Mouse (Mus musculus) forebrain, embryonic 14.5 days (tissue): ENCODE measurements around the gene Gm20422. TPM values are rescaled to one million over a fixed set of nuclear protein-coding genes. Genes with fewer than 3 reads are reported as not detected.

ENCODE experiments used
- ATAC-seq: fragments of 200-750 bp; cut with Nextera tagmentation; 2 replicates; pipeline ENCODE4 v1.8.0; 2017; ENCODE audit warnings: mild to moderate bottlenecking, moderate library complexity
- DNase-seq: peaks from one replicate; pipeline ENCODE4 v3.0.0-alpha.2; 2015; ENCODE audit warnings: low spot score
- H3K27ac ChIP-seq: fragments of 300-500 bp; sonication (generic); 2 replicates; pipeline ENCODE4 v1.5.1; 2014; ENCODE audit warnings: low read depth, mild to moderate bottlenecking, control low read depth, low read length, moderate library complexity
- H3K27me3 ChIP-seq: fragments of 300-500 bp; sonication (generic); replicated peaks from 2 replicates; pipeline ENCODE4 v1.6.1; 2014; ENCODE audit warnings: low read length, control low read depth, mixed read lengths; ENCODE audit not compliant: control insufficient read depth, insufficient read depth
- H3K36me3 ChIP-seq: fragments of 300-500 bp; sonication (generic); 2 replicates; pipeline ENCODE4 v1.6.1; 2014; ENCODE audit warnings: low read length, control low read depth; ENCODE audit not compliant: control insufficient read depth, insufficient read depth
- H3K4me1 ChIP-seq: fragments of 300-500 bp; sonication (generic); 2 replicates; pipeline ENCODE4 v1.6.1; 2014; ENCODE audit warnings: antibody characterized with exemption, low read length, control low read depth; ENCODE audit not compliant: control insufficient read depth, insufficient read depth
- H3K4me2 ChIP-seq: fragments of 300-500 bp; sonication (generic); 2 replicates; pipeline ENCODE4 v1.6.1; 2014; ENCODE audit warnings: mild to moderate bottlenecking, control low read depth, low read length
- H3K4me3 ChIP-seq: fragments of 300-500 bp; sonication (generic); 2 replicates; pipeline ENCODE4 v1.5.1; 2014; ENCODE audit warnings: low read depth, low read length, control low read depth
- H3K9ac ChIP-seq: fragments of 300-500 bp; sonication (generic); 2 replicates; pipeline ENCODE4 v1.6.1; 2014; ENCODE audit warnings: mild to moderate bottlenecking, low read length, control low read depth, moderate library complexity
- H3K9me3 ChIP-seq: fragments of 300-500 bp; sonication (generic); replicated peaks from 2 replicates; pipeline ENCODE4 v1.6.1; 2016; ENCODE audit warnings: low read length, control low read depth, mixed read lengths; ENCODE audit not compliant: control insufficient read depth
- WGBS: fragments of 180-500 bp; shearing (Covaris S2); extraction: QIAGEN DNeasy Blood & Tissue Kit; methylation state at CpG from one replicate; pipeline ENCODE4 v1.1.7; 2014; 5-methylcytosine and 5-hydroxymethylcytosine counted together
- polyA plus RNA-seq: library from polyadenylated mRNA; unstranded; fragments of >200 nt; fragmentation: Nextera tagmentation; extraction: Ambion mirVana; gene quantifications from 2 replicates; pipeline ENCODE4 v1.2.1, GENCODE M21; 2014

Gm20422 gene
- polyA plus RNA-seq, 1 experiment from 2014 or later, result 1.4 TPM

DNA sequence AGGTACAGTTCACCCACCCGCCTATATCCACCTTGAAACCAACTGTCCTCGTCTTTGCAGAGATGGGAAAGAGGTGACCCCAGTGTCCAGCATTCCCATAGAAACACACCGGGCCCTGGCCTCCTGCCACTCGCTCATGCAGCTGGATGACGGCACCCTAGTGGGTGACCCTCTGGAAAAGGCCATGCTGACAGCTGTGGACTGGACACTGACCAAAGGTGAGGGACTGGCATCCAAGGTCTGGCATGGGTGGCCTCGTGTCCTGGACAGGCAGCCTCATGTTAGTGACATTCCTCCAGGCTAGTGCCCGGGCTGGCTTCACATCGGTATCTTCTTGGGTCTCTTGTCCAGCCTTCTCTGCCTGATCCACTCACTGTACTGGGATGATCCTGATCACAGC is 24.6 kb upstream of the Gm20422 start:
- Histone ChIP-seq H3K27me3 (no peaks in the 10 kb centered on the region), H3K4me3 (no peak overlapping the region), H3K27ac (no peak overlapping the region), H3K9me3 (no peaks in the 10 kb centered on the region), H3K4me2 (no peak overlapping the region), H3K9ac (no peak overlapping the region), H3K36me3 (peaks cover 100% of the 10 kb centered on the region), H3K4me1 (no peaks in the 10 kb centered on the region)
- 93% methylated on average over 8 of the region's 8 CpGs for WGBS
- ATAC-seq (no peak), DNase-seq (no peak)

DNA sequence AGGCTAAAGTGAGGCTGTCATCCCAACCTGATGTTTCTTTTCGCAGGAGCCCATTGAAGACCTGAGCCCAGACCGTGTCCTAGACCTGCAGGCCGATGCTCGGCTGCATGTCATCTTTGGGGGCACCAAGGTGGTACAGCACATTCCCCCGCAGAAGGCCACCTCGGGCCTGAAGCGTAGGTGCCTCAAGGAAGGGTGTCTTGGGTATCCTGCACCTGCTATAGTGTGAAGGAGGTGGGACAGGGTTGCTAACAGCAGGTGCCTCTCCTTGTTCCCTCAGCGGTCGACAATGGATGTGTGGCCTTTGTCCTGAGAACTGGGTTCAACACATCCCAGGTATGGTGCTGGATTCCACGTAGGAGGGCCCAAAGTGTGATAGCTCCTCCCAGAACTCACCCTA is 23.0 kb upstream of the Gm20422 start:
- WGBS, result 95% methylated on average over 10 of the region's 10 CpGs
- no peak overlapping the region for H3K4me2 ChIP-seq
- no peaks in the 10 kb centered on the region for H3K4me1 ChIP-seq
- H3K9me3 ChIP-seq, result no peaks in the 10 kb centered on the region
- H3K4me3 ChIP-seq, result no peak overlapping the region
- peaks cover 97% of the 10 kb centered on the region for H3K36me3 ChIP-seq
- no peak overlapping the region for H3K27ac ChIP-seq
- DNase-seq (no peak), ATAC-seq (no peak)
- no peak overlapping the region for H3K9ac ChIP-seq
- H3K27me3 ChIP-seq, result no peaks in the 10 kb centered on the region

DNA sequence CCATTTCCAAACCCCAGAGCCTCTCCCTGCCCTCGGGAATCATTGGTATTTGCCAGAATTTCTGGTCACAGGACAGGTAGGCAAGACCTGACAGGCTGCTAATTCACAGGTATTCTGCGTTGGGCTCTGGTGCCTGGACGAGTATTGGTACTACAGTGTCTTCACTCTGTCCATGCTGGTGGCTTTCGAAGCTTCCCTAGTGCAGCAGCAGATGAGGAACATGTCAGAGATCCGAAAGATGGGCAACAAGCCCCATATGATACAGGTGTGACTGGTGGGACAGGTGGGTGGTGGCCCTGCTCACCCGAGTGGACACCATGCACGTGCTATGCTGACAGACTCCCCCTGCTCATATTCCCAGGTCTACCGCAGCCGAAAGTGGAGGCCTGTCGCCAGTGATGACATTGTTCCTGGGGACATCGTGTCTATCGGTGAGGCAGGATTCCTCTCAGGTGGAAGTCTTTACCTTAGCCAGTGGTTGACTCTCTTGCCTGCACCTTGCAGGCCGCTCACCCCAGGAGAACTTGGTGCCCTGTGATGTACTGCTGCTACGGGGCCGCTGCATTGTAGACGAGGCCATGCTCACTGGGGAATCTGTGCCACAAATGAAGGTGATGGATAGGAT is 22.1 kb upstream of the Gm20422 start:
- no peak for DNase-seq
- Histone ChIP-seq H3K9me3 (no peaks in the 10 kb centered on the region), H3K27ac (no peak overlapping the region), H3K4me1 (peaks cover 8% of the 10 kb centered on the region; the same call in 1 of the 2 replicates), H3K27me3 (no peaks in the 10 kb centered on the region), H3K4me2 (no peak overlapping the region), H3K4me3 (no peak overlapping the region), H3K36me3 (peaks cover 89% of the 10 kb centered on the region), H3K9ac (no peak overlapping the region)
- no peak for ATAC-seq
- WGBS, result 96% methylated on average over 16 of the region's 16 CpGs

DNA sequence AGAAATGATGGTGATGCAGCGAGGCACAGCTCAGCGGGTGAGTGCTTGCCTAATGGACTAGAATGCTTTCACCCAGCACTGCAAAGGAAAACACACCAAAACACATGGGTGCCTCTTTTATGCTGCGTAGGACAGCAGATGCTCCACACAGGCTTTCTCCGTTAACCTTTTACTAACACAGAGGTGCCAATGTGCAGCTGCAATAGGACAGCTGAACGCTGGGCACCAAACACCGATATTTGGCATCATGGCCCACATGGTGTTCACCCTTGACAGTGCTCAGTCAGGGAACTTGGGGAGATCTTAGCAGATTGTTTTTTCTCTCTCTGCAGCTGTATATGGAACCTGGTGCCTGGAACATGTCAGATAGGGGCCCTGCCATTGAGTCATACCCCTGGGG is 20.2 kb upstream of the Gm20422 start:
- no peak for ATAC-seq
- 92% methylated on average over 6 of the region's 6 CpGs for WGBS

DNA sequence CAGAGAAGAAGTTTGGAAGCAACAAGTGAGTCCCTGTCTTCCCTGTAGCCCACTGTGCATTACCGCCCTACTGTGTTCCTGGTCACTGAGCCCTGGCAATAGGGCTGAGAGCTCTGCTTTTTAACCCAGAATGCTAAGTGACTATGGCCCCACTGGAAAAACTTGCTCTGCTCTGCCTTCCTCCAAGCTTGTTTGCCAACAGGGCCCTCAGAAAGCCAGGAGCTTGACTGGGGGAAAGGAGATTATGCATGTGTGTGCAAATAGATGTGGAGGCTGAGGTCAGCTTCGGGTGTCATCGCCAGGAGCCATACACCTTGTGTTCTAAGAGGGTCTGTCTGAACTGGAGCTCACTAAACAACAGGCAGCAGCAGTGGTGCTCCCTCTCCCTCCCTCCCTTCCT is 19.4 kb upstream of the Gm20422 start:
- Histone ChIP-seq H3K4me1 (peaks cover 14% of the 10 kb centered on the region), H3K9ac (no peak overlapping the region), H3K9me3 (no peaks in the 10 kb centered on the region), H3K4me2 (no peak overlapping the region), H3K27ac (no peak overlapping the region), H3K27me3 (no peaks in the 10 kb centered on the region), H3K36me3 (peaks cover 62% of the 10 kb centered on the region), H3K4me3 (no peak overlapping the region)
- DNase-seq (no peak), ATAC-seq (no peak)
- WGBS, result 98% methylated on average over 3 of the region's 3 CpGs

More for the DNA sequence above, 20.2 kb upstream of the Gm20422 start:
- Histone ChIP-seq H3K9ac (no peak overlapping the region), H3K27ac (no peak overlapping the region), H3K4me3 (no peak overlapping the region), H3K4me1 (peaks cover 14% of the 10 kb centered on the region), H3K4me2 (no peak overlapping the region), H3K9me3 (no peaks in the 10 kb centered on the region), H3K36me3 (peaks cover 70% of the 10 kb centered on the region), H3K27me3 (no peaks in the 10 kb centered on the region)
- no peak for DNase-seq

DNA sequence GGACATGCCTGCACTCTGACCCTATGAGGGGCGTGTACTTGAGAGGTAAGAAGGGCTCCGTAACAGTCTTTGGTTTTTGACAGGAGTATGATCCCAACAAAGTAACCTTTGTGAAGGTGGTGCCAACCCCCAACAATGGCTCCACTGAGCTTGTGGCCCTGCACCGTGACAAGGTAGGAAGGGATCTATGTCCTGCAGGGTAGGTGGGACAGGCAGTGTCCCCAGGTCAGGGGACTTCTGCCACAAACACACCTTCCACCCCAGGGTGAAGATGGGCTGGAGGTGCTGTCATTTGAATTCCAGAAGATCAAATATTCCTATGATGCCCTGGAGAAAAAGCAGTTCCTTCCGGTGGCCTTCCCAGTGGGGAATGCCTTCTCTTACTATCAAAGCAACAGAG is 19.0 kb upstream of the Gm20422 start:
- peaks cover 57% of the 10 kb centered on the region for H3K36me3 ChIP-seq
- H3K27me3 ChIP-seq, result no peaks in the 10 kb centered on the region
- no peak overlapping the region for H3K4me3 ChIP-seq
- H3K4me1 ChIP-seq, result peaks cover 14% of the 10 kb centered on the region
- 88% methylated on average over 4 of the region's 4 CpGs for WGBS
- no peaks in the 10 kb centered on the region for H3K9me3 ChIP-seq
- H3K9ac ChIP-seq, result no peak overlapping the region
- H3K27ac ChIP-seq, result no peak overlapping the region
- no peak overlapping the region for H3K4me2 ChIP-seq
- ATAC-seq (no peak), DNase-seq (no peak)

- Histone ChIP-seq H3K4me3 (peak overlapping the region; percentile 99), H3K27me3 (no peaks in the 10 kb centered on the region), H3K4me2 (peak overlapping the region; percentile 90), H3K9ac (peak overlapping the region; percentile 92), H3K27ac (peak overlapping the region; percentile 74), H3K9me3 (no peaks in the 10 kb centered on the region), H3K36me3 (peaks cover 36% of the 10 kb centered on the region), H3K4me1 (peaks cover 14% of the 10 kb centered on the region)
- peak; percentile 78 for ATAC-seq
- under 1% methylated on average over 46 of the region's 48 CpGs for WGBS
- peak; percentile 23 for DNase-seq
These were observed 16.9 kb upstream of the Gm20422 start for GRCm38 (mm10) chr8:69791415-69792068.

GRCm38 (mm10) chr8:69790773-69791367 is 16.2 kb upstream of the Gm20422 start, which contains the start of the genes Atp13a1 and Zfp866:
TSS of gene Atp13a1 (plus strand) at chr8:69791163.
TSS of gene Zfp866 (minus strand) at chr8:69791178.
- Histone ChIP-seq H3K4me1 (peaks cover 14% of the 10 kb centered on the region), H3K4me2 (peak within 1 kb of the TSS; percentile 90), H3K4me3 (peak within 1 kb of the TSS; percentile 99), H3K27me3 (no peaks in the 10 kb centered on the region), H3K9me3 (no peaks in the 10 kb centered on the region), H3K36me3 (peaks cover 29% of the 10 kb centered on the region), H3K27ac (peak within 1 kb of the TSS; percentile 74), H3K9ac (peak within 1 kb of the TSS; percentile 92)
- ATAC-seq (peak; percentile 97), DNase-seq (peak; percentile 93)
- WGBS, result under 1% methylated on average over 37 of the region's 38 CpGs

DNA sequence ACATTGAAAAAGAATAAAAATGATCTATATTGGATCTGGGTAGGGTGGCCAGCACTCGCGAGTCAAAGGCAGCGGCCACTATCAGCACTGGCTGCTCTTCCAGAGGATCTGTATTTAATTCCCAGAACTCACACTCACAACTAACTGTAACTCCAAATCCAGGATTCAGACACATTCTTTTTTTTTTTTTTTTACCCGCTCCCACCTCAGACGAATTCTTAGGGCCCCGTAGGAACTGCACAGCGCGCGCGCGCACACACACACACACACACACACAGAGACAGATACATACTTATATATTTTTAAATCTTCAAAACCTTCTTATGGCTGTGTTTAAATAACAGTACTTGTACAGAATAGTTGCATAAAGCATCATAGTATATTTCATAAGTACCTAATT is 15.7 kb upstream of the Gm20422 start:
- peaks cover 24% of the 10 kb centered on the region for H3K36me3 ChIP-seq
- H3K9me3 ChIP-seq, result no peaks in the 10 kb centered on the region
- H3K4me3 ChIP-seq, result peak overlapping the region; percentile 99
- H3K27ac ChIP-seq, result no peak overlapping the region
- DNase-seq (no peak), ATAC-seq (peak; percentile 26; the same call in 1 of the 2 replicates)
- peak overlapping the region; percentile 90 for H3K4me2 ChIP-seq
- WGBS, result 25% methylated on average over 11 of the region's 11 CpGs
- peaks cover 14% of the 10 kb centered on the region for H3K4me1 ChIP-seq
- H3K9ac ChIP-seq, result peak overlapping the region; percentile 92
- H3K27me3 ChIP-seq, result no peaks in the 10 kb centered on the region
